ENCODE assay signal across 1 mouse cellular context in the genomic region with DNA sequence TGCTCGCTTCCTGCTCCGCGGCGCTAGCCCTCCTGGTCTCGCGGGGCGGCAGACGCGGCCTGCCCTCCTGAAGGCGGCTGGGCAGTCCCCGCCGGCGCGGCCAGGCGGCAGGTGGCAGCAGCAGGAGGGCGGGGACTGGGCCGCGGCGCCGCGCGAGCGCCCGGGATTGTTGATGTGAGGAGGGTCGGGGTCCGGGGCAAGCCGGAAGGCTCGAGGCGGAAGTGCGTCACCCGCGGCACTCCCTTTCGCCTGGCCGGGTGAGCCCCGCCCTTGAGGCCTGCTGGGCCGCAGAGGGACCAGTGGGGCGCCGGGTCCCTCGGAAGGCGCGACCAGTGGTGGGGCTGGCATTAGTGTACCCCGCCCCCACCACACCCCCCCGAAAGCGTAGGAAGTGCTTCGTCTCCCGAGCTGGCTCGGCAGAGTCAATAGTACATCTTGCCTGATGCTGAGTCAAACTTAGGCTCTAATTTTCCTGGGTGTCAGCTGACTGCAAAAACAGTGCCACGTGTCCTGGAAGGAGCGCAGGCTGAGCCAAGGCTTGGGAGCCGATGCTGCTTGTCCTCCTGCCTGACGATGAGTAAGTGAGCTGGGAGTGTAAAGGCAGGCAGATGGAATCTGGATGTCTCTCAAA.
TF ChIP-seq lines count a peak whose summit lies in the region.

A gene (minus strand): TSS at position 210 of the 631 bp plus-strand sequence.

TF ChIP-seq in MEL, 35 proteins besides CTCF, POLR2A, EP300 and RAD21 (continued from another document):
- TF ChIP-seq MYB (IDR thresholded peaks at IDR 0.05; ENCODE audit: low read depth, low read length), result no peak
- no peak for TF ChIP-seq SMC3 (IDR thresholded peaks at IDR 0.05; ENCODE audit: low read depth, low read length)
- TF ChIP-seq CHD2 (IDR thresholded peaks at IDR 0.05; ENCODE audit: low read length), result no peak
- peak; percentile 76 for TF ChIP-seq NELFE (IDR thresholded peaks at IDR 0.05; ENCODE audit: low read depth, low read length)
- no peak for TF ChIP-seq MEF2A (IDR thresholded peaks at IDR 0.05; ENCODE audit: extremely low read depth, insufficient replicate concordance, low read depth, low read length, poor library complexity, severe bottlenecking)
- peak; percentile 24; the same call in 1 of the 2 replicates for TF ChIP-seq TCF12 (IDR thresholded peaks at IDR 0.05; ENCODE audit: low read depth, low read length)
